Mouse (Mus musculus): ENCODE measurements at regions not wholly inside any gene's neighbourhood (a gene's known extent, or its start where the extent isn't known, plus 50 kb on each side); places are given as distances from the start of the nearest gene placed in this dataset.

DNA sequence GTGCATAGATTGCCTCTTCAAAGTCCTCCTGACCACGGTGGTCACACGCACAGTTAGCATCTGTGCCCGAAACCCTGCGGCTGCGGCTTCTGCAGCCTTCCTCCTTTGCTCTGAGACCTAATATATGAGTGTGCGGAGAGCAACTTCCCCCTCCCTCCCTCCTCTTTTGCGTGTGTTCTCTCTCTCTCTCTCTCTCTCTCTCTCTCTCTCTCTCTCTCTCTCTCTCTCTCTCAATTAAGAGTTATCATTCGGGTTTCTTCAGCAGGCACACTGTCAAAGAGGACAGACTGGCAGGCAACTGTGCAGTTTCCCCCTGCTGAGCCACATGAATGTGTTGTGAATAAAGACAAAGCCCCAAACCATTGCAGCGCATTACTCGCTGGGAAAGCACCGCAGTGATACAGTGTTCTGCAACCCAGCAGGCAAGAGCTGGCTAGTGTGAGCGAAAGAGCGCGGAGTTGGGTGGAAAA is 900.8 kb downstream of the Mat2b start:
- DNase-seq: peak; percentile 15 to 25

- DNase-seq: no peak
Observed at GRCm38 (mm10) chr11:39792112-39792511, 902.9 kb downstream of the Mat2b start.
